Mouse (Mus musculus): ENCODE measurements around the gene Utrn.

Utrn gene

DNA sequence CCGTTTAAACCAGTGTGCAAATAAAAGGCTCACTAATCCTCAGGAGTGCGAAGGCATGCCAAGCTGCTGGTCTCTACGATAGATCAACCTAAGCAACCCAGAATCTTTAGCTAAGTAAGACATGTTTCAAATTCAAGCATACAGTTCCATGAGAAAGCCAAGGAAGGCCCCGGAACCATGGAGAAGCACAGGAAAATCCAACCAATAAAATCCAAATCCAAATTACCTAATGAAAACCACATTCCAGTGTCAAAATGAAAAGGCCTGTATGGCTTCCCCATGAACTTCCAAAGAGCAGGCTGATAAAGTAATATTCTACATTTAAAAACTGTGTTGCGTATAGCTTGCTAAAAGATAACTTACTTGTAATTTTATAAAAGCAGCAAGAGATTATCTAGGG, 317.4 kb downstream of the Utrn start:
- no peak for DNase-seq (ENCODE audit: extremely low spot score, low read depth, low spot score)

- no peak for DNase-seq (ENCODE audit: extremely low spot score, low read depth, low spot score)
Measured at GRCm38 (mm10) chr10:12549945-12550540, 319.1 kb downstream of the Utrn start.

DNA sequence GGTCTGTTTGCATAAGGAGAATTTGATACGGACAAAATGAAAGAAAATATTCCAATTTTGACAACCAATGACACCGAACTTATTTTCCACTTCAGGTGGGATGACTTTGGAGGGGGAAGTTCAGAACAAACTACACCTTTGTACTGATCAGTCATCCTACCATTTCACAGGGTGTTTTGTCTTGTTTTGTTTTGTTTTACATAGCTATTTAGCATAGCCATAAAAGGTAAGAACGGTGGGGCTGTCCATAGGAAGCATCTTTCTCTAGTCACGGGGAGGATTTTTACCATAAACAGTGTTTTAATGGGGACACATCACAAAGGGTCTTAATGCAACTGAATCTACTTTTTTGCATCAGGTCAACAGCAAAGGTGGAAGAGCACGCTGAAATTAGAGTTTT, 319.9 kb downstream of the Utrn start:
- DNase-seq (ENCODE audit: extremely low spot score, low read depth, low spot score), result no peak

GRCm38 (mm10) chr10:12548616-12549084, 320.5 kb downstream of the Utrn start:
- DNase-seq (ENCODE audit: extremely low spot score, low read depth, low spot score), result no peak

DNA sequence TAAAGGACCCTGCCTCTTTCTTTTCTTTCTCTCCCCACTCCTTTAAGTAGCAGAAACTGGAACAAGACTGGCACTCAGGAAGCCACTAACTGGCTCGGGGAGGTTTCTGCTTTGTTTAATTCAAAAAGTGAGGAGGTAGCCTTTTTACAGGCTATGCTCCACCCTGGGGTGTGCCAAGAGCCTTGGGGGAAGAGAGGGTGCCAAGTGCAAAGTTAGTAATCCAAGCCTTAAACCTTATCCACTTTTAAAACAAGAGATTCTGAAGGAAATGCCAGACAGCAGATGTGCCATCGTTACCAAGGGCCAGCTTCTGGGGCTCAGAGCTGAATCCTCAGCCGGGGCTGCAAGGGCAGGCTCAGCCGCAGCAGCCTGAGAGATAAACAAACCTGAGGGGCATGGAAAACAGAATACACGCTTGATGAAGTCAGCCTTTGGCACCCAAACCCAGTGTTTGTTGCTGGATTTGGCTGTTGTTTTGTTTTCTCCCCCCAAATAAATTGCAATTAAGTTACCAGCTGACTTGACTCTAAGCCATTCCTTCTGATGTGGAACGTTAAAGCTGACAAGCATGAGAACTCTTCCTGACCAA, 322.0 kb downstream of the Utrn start:
- no peak for DNase-seq (ENCODE audit: extremely low spot score, low read depth, low spot score)

DNA sequence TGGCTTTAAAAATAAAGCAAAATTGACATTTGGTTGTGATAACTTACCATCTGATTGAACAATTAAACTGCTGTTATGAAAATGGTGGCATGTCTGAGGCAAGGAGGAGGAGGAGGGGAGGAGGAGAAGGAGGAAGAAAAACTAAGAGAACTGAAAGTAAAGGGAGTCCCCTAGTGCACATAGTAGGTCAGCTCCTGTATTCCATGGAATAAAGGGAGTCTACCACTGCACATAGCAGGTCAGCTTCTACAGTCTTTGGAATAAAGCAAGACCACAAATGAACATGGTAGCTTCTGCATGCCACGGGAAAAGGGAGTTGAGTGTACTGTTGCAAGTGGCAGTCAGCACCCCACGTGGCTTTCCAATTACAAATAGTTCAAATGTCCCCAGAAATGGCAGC, 323.7 kb downstream of the Utrn start:
- no peak for DNase-seq (ENCODE audit: extremely low spot score, low read depth, low spot score)

GRCm38 (mm10) chr10:12541757-12542156, 327.4 kb downstream of the Utrn start:
- no peak for DNase-seq (ENCODE audit: extremely low spot score, low read depth, low spot score)

- no peak for DNase-seq (ENCODE audit: extremely low spot score, low read depth, low spot score)
Measured at GRCm38 (mm10) chr10:12535272-12535671, 333.9 kb downstream of the Utrn start.

DNA sequence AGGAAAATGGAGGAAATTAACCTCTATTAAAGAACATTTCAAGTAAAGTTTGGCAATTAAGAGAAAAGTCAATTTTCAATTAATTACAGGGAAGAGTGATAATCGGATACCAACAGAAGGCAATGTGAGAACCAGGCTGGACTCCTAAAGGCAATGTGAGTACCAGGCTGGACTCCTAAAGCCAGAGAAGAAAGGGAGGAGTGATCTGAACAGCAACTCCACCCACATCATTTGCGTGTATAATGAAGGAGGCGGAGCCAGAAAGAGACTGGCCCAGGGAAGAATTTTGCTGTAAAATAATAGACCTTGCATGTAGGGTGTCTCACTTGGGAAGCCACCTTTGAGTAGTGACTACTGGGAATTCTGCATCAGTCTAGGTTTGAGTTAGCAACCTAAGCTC, 334.4 kb downstream of the Utrn start:
- no peak for DNase-seq (ENCODE audit: extremely low spot score, low read depth, low spot score)

GRCm38 (mm10) chr10:12534301-12534700, 334.9 kb downstream of the Utrn start:
- DNase-seq (ENCODE audit: extremely low spot score, low read depth, low spot score), result no peak

DNA sequence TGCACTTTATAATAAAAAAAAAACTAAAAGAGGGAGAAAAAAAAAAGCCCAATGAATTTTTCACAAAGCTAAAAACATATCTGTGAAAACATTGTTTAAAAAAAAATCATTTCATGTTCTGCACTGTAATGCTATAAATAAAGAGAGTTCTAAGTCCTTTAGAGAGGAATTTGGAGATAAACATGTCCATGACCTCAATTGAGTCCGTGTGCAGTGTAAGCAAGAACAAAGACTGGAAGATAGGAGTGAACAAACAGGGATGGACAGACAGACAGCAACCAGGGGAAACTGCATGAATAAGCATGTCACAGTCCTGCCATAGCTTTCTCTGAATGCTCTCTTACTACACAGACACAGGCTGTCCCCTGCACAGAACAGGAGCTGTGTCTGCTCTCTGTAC, 347.1 kb downstream of the Utrn start:
- DNase-seq (ENCODE audit: extremely low spot score, low read depth, low spot score), result no peak

- DNase-seq (ENCODE audit: extremely low spot score, low read depth, low spot score), result no peak
Measured at GRCm38 (mm10) chr10:12518162-12518561, 351.0 kb downstream of the Utrn start.

- no peak for DNase-seq (ENCODE audit: extremely low spot score, low read depth, low spot score)
Measured at GRCm38 (mm10) chr10:12505568-12505967, 363.6 kb downstream of the Utrn start.

GRCm38 (mm10) chr10:12500489-12500888, 368.7 kb downstream of the Utrn start:
- no peak for DNase-seq (ENCODE audit: extremely low spot score, low read depth, low spot score)

DNA sequence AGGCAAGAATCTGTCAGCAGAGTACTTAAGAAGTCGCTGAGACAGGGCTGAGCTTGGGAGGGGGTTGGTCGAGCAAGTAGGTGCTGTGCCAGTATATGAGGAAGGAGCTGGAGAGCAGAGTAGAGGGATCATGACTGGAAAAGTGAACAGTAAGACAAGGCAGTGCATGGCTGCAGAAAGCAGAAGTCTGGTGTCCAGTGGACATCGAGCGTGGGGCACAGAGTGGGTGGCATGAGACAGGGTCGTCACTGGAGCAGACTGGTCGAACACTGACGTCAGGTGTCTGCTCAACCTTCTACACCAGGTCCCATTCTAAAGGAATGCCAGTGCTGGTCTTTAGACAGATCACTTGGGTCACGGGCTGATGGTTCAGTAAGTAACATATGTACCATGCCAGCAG, 371.6 kb downstream of the Utrn start:
- no peak for DNase-seq (ENCODE audit: extremely low spot score, low read depth, low spot score)

DNA sequence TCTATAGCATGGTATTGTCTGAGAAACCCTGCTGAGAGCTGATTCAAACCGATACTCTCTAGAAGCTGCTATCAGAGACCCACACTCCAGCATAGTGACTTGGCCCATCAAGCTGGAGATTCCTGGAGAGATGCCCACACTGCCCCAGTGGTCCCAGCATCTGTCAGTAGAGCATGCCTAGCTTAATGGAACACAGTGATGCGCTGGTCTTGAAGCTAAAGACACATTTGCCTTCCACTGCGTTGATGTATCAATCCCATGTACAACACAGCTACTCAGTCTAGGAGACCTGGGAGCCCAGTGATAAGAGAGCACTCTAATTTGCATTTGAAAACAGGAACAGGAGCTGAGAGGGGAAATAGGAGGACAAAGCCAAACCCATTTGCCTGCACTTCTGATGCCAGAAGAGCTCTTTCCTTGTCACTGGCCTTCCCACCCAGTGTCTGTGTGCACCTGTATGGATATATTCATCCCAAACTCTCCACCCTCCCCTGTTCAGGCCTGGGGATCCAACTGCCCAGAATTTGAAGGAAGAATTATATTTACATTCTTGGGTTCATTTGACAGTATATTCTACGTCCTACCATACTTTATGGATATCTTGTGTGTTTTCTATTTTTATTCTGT, 379.5 kb downstream of the Utrn start:
- DNase-seq (ENCODE audit: extremely low spot score, low read depth, low spot score), result no peak

- no peak for DNase-seq (ENCODE audit: extremely low spot score, low read depth, low spot score)
Measured at GRCm38 (mm10) chr10:12488518-12488917, 380.6 kb downstream of the Utrn start.

GRCm38 (mm10) chr10:12488117-12488516, 381.0 kb downstream of the Utrn start:
- DNase-seq (ENCODE audit: extremely low spot score, low read depth, low spot score), result no peak

- no peak for DNase-seq (ENCODE audit: extremely low spot score, low read depth, low spot score)
Measured at GRCm38 (mm10) chr10:12483494-12483893, 385.7 kb downstream of the Utrn start.

DNA sequence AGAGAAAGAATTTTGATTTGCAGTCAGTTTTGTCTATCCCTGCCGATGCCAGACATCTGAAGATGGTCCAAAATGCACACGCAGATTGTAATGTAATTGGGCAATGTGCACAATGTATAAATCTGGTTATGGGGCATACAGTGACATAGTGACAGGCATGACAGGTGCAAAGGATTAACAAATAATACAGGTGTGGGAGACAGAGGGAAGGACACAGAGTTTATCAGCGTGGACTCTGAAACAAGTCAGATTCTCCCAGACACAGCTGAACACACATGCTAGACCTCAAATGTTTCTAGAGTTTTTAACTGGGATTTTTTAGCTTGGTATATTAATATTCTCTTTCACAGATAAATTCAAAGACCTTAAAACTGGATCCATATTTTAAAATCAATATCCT, 386.2 kb downstream of the Utrn start:
- no peak for DNase-seq (ENCODE audit: extremely low spot score, low read depth, low spot score)

GRCm38 (mm10) chr10:12474850-12475621, 394.1 kb downstream of the Utrn start:
- peak; percentile 10 for DNase-seq (ENCODE audit: extremely low spot score, low read depth, low spot score)

Data from hindlimb bud, embryonic 11.5 days (tissue).